Mouse (Mus musculus): Measurements from ENCODE around the gene Wipi1.

The Wipi1 gene

GRCm38 (mm10) chr11:109578536-109578935, 33.2 kb downstream of the Wipi1 start:
- DNase-seq = peak; percentile 42 to 58

GRCm38 (mm10) chr11:109575832-109576231, 35.9 kb downstream of the Wipi1 start:
- no peak for DNase-seq

- peak in 1 of 2 experiments; percentile 36 for DNase-seq
These were observed 37.2 kb downstream of the Wipi1 start for GRCm38 (mm10) chr11:109574604-109575003.

GRCm38 (mm10) chr11:109572051-109572450, 39.7 kb downstream of the Wipi1 start:
- no peak for DNase-seq

GRCm38 (mm10) chr11:109569809-109570208, 42.0 kb downstream of the Wipi1 start:
- DNase-seq = peak in 1 of 2 experiments; percentile 38

- DNase-seq = no peak
These were observed 42.7 kb downstream of the Wipi1 start for GRCm38 (mm10) chr11:109569007-109569618.

GRCm38 (mm10) chr11:109564466-109565214, 47.1 kb downstream of the Wipi1 start:
- DNase-seq = no peak

GRCm38 (mm10) chr11:109563708-109564107, 48.1 kb downstream of the Wipi1 start:
- DNase-seq = no peak

- DNase-seq = no peak
These were observed 50.3 kb downstream of the Wipi1 start for GRCm38 (mm10) chr11:109561445-109561844.

- no peak for DNase-seq
These were observed 50.9 kb downstream of the Wipi1 start for GRCm38 (mm10) chr11:109560793-109561257.

GRCm38 (mm10) chr11:109559241-109559640, 52.5 kb downstream of the Wipi1 start:
- DNase-seq = no peak

- DNase-seq = no peak
These were observed 54.3 kb downstream of the Wipi1 start for GRCm38 (mm10) chr11:109557419-109557818.

- DNase-seq = no peak
These were observed 55.6 kb downstream of the Wipi1 start for GRCm38 (mm10) chr11:109556130-109556529.

- DNase-seq = no peak
These were observed 57.3 kb downstream of the Wipi1 start for GRCm38 (mm10) chr11:109554443-109554842.

- no peak for DNase-seq
These were observed 57.8 kb downstream of the Wipi1 start for GRCm38 (mm10) chr11:109553921-109554320.

GRCm38 (mm10) chr11:109549599-109550290, 62.0 kb downstream of the Wipi1 start:
- no peak for DNase-seq

- DNase-seq = no peak
These were observed 64.1 kb downstream of the Wipi1 start for GRCm38 (mm10) chr11:109547652-109548051.

GRCm38 (mm10) chr11:109546305-109547001, 65.3 kb downstream of the Wipi1 start:
- no peak for DNase-seq

- DNase-seq = no peak
These were observed 66.0 kb downstream of the Wipi1 start for GRCm38 (mm10) chr11:109545700-109546143.

GRCm38 (mm10) chr11:109545265-109545664, 66.5 kb downstream of the Wipi1 start:
- DNase-seq = no peak

GRCm38 (mm10) chr11:109544432-109544831, 67.3 kb downstream of the Wipi1 start:
- no peak for DNase-seq

GRCm38 (mm10) chr11:109543466-109543865, 68.3 kb downstream of the Wipi1 start:
- no peak for DNase-seq

- DNase-seq = no peak
These were observed 72.5 kb downstream of the Wipi1 start for GRCm38 (mm10) chr11:109539290-109539689.
